Mouse (Mus musculus) limb, embryonic 11.5 days (tissue): ENCODE results near the gene Utf1. TPM values are rescaled to one million over a fixed set of nuclear protein-coding genes. Genes with fewer than 3 reads are reported as not detected.
A peak's percentile ranks its signal among the peaks of the same experiment; 100 is the strongest.

Experiments used
- ATAC-seq: fragments of 200-750 bp; cut with Nextera tagmentation; 2 replicates; pipeline ENCODE4 v1.8.0; 2017; ENCODE audit warnings: low read depth; ENCODE audit not compliant: insufficient number of reproducible peaks, low FRiP score, low TSS enrichment
- DNase-seq: peaks from one replicate; pipeline ENCODE4 v3.0.0-alpha.2; 2015; ENCODE audit warnings: low spot score
- H3K27ac ChIP-seq: fragments of 300-500 bp; sonication (generic); replicated peaks from 2 replicates; pipeline ENCODE4 v1.5.1; 2014; ENCODE audit warnings: low read depth, mild to moderate bottlenecking, low read length
- H3K27me3 ChIP-seq: fragments of 300-500 bp; sonication (generic); 2 replicates; pipeline ENCODE4 v1.6.1; 2014; ENCODE audit warnings: mild to moderate bottlenecking, low read length, mixed read lengths; ENCODE audit not compliant: control insufficient read depth, insufficient read depth
- H3K36me3 ChIP-seq: fragments of 300-500 bp; sonication (generic); 2 replicates; pipeline ENCODE4 v1.6.1; 2014; ENCODE audit warnings: mild to moderate bottlenecking, low read length, moderate library complexity, mixed read lengths; ENCODE audit not compliant: control insufficient read depth, insufficient read depth
- H3K4me1 ChIP-seq: fragments of 300-500 bp; sonication (generic); 2 replicates; pipeline ENCODE4 v1.6.1; 2014; ENCODE audit warnings: low read length, mixed read lengths; ENCODE audit not compliant: control insufficient read depth, insufficient read depth
- H3K4me2 ChIP-seq: fragments of 300-500 bp; sonication (generic); 2 replicates; pipeline ENCODE4 v1.6.1; 2014; ENCODE audit warnings: low read depth, mild to moderate bottlenecking, moderate library complexity; ENCODE audit not compliant: severe bottlenecking
- H3K4me3 ChIP-seq: fragments of 300-500 bp; sonication (generic); 2 replicates; pipeline ENCODE4 v1.5.1; 2014; ENCODE audit warnings: low read depth, low read length
- H3K9ac ChIP-seq: fragments of 300-500 bp; sonication (generic); 2 replicates; pipeline ENCODE4 v1.6.1; 2014; ENCODE audit warnings: mild to moderate bottlenecking, low read length
- H3K9me3 ChIP-seq: fragments of 300-500 bp; sonication (generic); 2 replicates; pipeline ENCODE4 v1.6.1; 2016; ENCODE audit warnings: low read length; ENCODE audit not compliant: control insufficient read depth
- WGBS: fragments of 180-500 bp; shearing (Covaris S2); extraction: QIAGEN DNeasy Blood & Tissue Kit; methylation state at CpG from one replicate; pipeline ENCODE4 v1.1.7; 2014; 5-methylcytosine and 5-hydroxymethylcytosine counted together
- polyA plus RNA-seq: library from polyadenylated mRNA; unstranded; fragments of >200 nt; fragmentation: Nextera tagmentation; extraction: Ambion mirVana; gene quantifications from 2 replicates; pipeline ENCODE4 v1.2.1, GENCODE M21; 2014

Gene Utf1
- polyA plus RNA-seq, 1 experiment from 2014 or later = not detected

DNA sequence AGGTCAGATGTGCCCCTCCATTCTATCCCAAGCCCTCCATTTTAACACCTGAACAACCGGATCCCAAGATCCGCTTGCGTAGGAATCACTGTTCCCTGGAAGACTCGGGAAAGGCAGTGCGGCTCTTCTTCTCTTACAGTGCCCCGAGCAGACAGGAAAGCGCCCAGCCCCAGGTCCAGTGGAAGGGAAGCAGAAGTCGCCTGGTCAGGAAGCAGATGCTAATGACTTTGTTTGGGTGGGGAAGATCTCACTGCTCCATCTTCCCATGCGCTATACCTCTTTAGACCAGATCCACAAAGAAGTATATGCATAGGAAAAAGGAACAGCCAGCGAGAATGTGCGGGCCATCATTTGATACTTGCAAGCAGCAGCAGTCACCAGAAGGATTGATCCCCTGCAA is 13.8 kb downstream of the Utf1 start:
- DNase-seq (no peak), ATAC-seq (no peak)
- Histone ChIP-seq H3K9me3 (no peaks in the 10 kb centered on the region), H3K9ac (no peak overlapping the region), H3K4me1 (no peaks in the 10 kb centered on the region), H3K27me3 (peaks cover 4% of the 10 kb centered on the region; the same call in 1 of the 2 replicates), H3K4me2 (no peak overlapping the region), H3K36me3 (no peaks in the 10 kb centered on the region), H3K4me3 (no peak overlapping the region), H3K27ac (no peak overlapping the region)
- 53% methylated on average over 11 of the region's 11 CpGs for WGBS

DNA sequence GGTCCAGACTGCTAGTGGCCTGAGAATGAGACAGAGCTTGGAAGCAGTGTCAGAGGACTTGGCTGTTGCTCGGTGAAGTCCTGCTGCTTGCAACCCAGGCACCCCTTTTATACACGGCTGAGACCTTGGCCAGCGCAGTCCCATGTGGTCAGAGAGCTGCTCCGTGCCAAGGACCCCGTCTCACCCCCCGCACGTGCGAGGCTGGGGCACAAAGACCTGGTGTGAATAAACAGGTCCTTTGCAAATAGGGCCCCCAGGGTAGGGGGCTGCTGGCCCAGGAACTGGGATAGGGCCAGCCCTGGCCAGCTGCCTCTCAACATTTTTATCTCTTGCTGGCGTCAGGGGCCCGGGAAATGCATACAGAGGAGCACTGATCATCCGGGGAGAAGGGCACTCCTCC is 14.4 kb downstream of the Utf1 start:
- Histone ChIP-seq H3K27ac (no peak overlapping the region), H3K4me1 (no peaks in the 10 kb centered on the region), H3K9ac (no peak overlapping the region), H3K4me2 (no peak overlapping the region), H3K4me3 (no peak overlapping the region), H3K27me3 (peaks cover 4% of the 10 kb centered on the region; the same call in 1 of the 2 replicates), H3K9me3 (no peaks in the 10 kb centered on the region), H3K36me3 (no peaks in the 10 kb centered on the region)
- ATAC-seq (no peak), DNase-seq (no peak)
- WGBS = 34% methylated on average over 11 of the region's 11 CpGs

DNA sequence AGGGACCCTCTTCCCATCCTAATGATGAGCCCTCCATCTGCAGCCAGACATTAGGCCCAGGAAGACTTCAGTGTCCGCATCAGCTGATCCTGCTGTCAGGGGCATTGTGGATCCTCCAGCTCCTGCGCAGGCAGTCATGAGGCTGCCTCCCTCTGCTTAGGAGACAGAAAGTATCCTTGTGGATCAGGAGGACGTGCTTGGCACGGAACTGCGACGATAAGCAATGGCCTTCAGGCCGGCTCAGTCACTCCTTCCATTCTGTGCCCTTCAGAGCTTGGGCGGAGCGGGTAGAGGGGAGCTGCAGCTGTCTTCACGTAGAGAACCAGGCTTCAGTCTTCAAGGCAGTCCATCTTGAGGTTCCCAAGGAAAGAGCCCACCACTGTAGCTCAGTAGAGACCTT is 17.6 kb downstream of the Utf1 start:
- no peak for DNase-seq
- Histone ChIP-seq H3K4me1 (no peaks in the 10 kb centered on the region), H3K9ac (no peak overlapping the region), H3K36me3 (no peaks in the 10 kb centered on the region), H3K4me3 (no peak overlapping the region), H3K27me3 (peaks cover 2% of the 10 kb centered on the region; the same call in 1 of the 2 replicates), H3K27ac (no peak overlapping the region), H3K4me2 (no peak overlapping the region), H3K9me3 (no peaks in the 10 kb centered on the region)
- no peak for ATAC-seq
- 89% methylated on average over 10 of the region's 10 CpGs for WGBS

DNA sequence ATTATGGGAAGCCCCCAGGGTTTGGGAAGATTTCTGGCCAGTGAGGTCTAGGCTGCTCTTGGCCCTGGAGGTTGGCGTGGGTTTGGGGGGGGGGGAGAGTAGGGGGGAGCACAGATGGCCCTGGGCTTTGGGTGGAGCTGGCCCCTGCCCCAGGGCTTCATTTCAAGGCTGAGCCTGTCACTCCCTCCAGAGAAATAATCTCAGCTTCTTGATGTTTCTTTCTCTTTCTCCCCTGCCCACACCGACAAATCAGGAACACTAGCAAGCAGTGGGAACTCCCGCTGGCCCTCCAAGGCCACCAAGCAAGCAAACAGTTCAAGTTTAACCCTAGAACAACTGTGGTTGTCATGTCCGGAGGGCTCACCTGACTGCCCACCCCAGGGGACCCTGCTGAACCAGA is 20.2 kb downstream of the Utf1 start:
- no peak overlapping the region for H3K9ac ChIP-seq
- no peaks in the 10 kb centered on the region for H3K27me3 ChIP-seq
- no peak overlapping the region for H3K4me3 ChIP-seq
- ATAC-seq = no peak
- no peak overlapping the region for H3K27ac ChIP-seq
- no peak for DNase-seq
- no peaks in the 10 kb centered on the region for H3K9me3 ChIP-seq
- no peaks in the 10 kb centered on the region for H3K36me3 ChIP-seq
- no peak overlapping the region for H3K4me2 ChIP-seq
- no peaks in the 10 kb centered on the region for H3K4me1 ChIP-seq
- WGBS = 69% methylated on average over 4 of the region's 4 CpGs

DNA sequence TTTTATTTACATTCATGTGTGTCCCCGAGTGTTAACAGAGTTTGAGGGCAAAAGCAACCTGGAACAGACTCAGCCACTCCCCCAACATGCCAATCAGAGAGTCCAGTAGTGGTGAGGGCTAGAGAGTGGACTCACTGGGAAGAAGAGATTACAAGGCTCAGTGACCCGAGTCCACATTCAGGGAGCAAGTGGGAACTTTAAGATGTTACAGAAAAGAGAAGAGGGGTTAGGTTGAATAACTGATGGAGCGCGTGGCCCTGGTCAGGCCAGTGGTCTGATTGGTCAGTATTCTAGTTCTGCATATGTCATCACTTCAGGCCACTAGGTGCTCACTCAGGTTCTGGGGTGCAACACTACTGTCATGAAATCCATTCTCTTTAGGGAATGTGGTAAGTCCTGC is 23.6 kb downstream of the Utf1 start:
- Histone ChIP-seq H3K27ac (no peak overlapping the region), H3K36me3 (no peaks in the 10 kb centered on the region), H3K9me3 (no peaks in the 10 kb centered on the region), H3K4me1 (no peaks in the 10 kb centered on the region), H3K27me3 (no peaks in the 10 kb centered on the region), H3K4me3 (no peak overlapping the region), H3K9ac (no peak overlapping the region), H3K4me2 (no peak overlapping the region)
- ATAC-seq (no peak), DNase-seq (no peak)
- 31% methylated on average over 4 of the region's 4 CpGs for WGBS

DNA sequence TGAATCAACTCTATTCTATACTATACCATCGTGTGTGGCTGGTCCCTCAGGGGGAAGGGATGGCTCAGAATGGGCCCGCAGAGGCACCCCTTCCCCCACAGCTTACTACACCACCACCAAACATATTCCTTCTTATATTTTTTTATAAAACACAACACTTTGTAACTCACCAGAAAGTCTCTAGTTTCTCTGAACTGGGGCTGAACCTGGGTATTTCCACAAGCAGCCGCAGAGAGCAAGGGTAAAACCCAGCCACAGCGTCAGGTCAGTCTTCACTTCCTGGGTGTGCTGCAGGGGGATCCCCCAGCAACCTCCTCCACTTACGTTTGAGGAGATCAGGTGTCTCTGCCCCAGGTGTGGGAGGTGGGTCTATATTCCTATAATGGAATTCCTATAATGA is 24.8 kb downstream of the Utf1 start:
- no peak overlapping the region for H3K4me3 ChIP-seq
- H3K27ac ChIP-seq = no peak overlapping the region
- no peaks in the 10 kb centered on the region for H3K4me1 ChIP-seq
- ATAC-seq (no peak), DNase-seq (no peak)
- WGBS = 56% methylated on average over 5 of the region's 5 CpGs
- no peak overlapping the region for H3K9ac ChIP-seq
- H3K36me3 ChIP-seq = no peaks in the 10 kb centered on the region
- no peak overlapping the region for H3K4me2 ChIP-seq
- no peaks in the 10 kb centered on the region for H3K9me3 ChIP-seq
- no peaks in the 10 kb centered on the region for H3K27me3 ChIP-seq

DNA sequence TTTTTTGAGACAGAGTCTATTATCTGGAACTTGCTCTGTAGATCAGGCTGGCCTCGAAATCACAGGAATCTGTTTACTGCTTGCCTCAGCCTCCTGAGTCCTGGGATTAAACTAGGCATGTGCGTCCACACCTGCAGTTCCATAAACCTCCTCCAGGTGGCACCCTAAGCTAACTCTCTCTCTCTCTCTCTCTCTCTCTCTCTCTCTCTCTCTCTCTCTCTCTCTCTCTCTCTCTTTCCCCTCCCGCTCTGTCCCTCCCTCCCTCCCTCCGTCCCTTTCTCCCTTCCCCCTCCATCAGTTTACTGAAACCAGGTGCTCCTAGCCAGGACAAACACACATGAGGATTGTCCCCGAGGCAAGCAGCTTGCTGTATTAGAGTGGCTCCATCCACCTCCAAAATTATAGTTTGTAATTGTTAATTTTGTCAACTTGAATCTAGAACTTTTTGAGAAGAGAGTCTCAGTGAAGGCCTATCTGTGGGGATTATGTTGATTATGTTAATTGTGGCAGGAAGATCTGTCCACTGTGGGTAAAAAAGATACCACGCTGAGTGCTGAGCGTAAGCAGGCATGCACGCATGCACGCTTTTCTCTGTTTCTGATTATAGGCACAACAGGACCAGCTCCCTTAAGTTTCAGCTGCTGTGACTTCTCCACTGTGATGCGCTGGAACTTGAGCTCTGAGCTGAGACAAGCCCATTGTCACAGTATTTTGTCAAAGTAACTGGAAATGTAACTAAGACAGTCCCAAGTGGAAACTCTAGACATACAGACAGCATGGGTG is 25.9 kb downstream of the Utf1 start:
- ATAC-seq (no peak), DNase-seq (peak; percentile 87)
- no peak overlapping the region for H3K4me3 ChIP-seq
- no peaks in the 10 kb centered on the region for H3K9me3 ChIP-seq
- no peak overlapping the region for H3K4me2 ChIP-seq
- no peaks in the 10 kb centered on the region for H3K36me3 ChIP-seq
- H3K27me3 ChIP-seq = no peaks in the 10 kb centered on the region
- H3K9ac ChIP-seq = no peak overlapping the region
- no peak overlapping the region for H3K27ac ChIP-seq
- H3K4me1 ChIP-seq = no peaks in the 10 kb centered on the region
- whole genome bisulfite sequencing = 33% methylated on average over 10 of the region's 10 CpGs

DNA sequence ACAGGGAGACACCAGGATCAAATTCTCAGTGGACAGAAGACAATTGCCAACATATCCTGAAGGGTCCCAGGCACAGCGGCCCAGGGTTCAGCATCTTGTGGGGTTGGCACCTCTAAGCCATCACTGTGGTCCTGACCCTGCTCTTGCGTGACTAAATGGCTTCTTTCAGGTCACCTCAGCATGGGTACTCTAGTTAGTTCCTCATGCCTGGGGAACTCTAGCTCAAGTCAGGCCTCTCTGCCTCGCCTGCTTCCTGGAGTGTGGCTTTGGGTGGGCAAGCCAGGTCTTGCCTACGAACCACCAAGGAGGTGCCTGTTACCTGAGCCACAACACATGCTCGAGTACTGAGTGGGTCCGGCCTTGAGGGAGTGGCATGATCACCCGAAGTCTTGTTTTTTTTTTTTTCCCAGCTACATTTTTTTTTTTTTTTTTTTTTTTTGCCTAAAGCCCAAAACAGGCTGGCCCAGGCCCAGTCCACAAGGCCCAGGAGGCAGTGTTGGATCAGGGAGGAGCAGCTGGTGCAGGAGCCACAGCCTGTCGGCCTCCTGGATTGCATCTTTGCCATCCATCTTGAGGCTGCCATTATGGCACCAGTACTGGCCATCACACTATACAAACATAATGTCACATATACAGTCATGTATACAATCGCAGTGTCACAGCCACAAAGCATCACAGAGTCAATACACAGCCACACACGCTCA is 26.8 kb downstream of the Utf1 start:
- no peak overlapping the region for H3K27ac ChIP-seq
- H3K4me3 ChIP-seq = no peak overlapping the region
- no peak overlapping the region for H3K9ac ChIP-seq
- H3K4me2 ChIP-seq = no peak overlapping the region
- 84% methylated on average over 10 of the region's 10 CpGs for WGBS
- ATAC-seq (no peak), DNase-seq (no peak)
- no peaks in the 10 kb centered on the region for H3K4me1 ChIP-seq
- no peaks in the 10 kb centered on the region for H3K27me3 ChIP-seq
- no peaks in the 10 kb centered on the region for H3K9me3 ChIP-seq
- no peaks in the 10 kb centered on the region for H3K36me3 ChIP-seq
